Comparison of ENCODE assay signal across 8 mouse cellular contexts in the genomic region with DNA sequence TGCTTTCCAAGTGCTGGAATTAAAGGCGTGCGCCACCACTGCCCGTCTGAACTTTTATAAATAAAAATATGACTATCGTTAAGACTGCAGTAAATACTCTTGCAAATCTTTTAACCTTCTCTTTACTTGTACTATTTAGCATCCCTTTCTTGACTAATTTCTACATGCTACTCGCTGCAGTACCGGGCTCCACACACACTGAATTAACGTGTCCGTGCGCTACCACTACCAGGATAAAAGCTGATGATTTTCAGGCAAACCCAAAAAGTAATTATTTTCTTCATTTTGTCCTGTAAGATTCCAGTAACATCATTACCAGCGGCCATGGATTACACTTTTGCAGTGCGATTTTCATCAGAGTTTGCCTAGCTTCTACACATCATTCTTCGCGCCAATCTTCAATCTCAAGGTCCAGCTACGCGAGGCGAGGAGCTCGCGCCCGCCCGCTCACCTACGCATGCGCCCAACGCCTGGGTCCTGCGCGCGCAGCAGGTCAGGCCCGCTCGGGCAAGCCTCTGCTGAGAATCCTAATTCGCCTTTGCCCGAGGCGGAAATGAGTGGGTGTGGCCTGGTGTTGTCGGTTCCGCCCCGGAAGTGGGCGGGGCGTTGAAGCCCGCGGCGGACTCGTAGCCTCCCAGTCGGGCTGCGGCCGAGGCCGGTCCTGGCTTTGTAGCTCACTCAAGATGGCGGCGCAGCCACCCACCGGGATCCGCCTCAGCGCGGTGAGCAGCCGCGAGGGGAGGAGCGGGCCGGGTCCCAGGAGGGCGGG. TPM values are rescaled to one million over a fixed set of nuclear protein-coding genes. Genes with fewer than 3 reads are reported as not detected.
A peak's percentile ranks its signal among the peaks of the same experiment; 100 is the strongest.
DNase-seq lines count a peak whose midpoint lies in the region; ATAC-seq and TF ChIP-seq lines count a peak whose summit lies in the region.

Gene Morc3 (plus strand): TSS at position 495 of the 769 bp plus-strand sequence.

- H3K9ac ChIP-seq in kidney, embryonic 14.5 days (ENCODE audit: low read depth, low read length), result peak within 1 kb of the TSS; percentile 92
- H3K9ac ChIP-seq in limb, embryonic 15.5 days, result peak within 1 kb of the TSS; percentile 98

- H3K4me1 ChIP-seq in bone marrow macrophage, adult 2 months (ENCODE audit: control insufficient read depth, insufficient read depth, low read length), result peaks cover 24% of the 10 kb centered on the region
- H3K4me1 ChIP-seq in embryonic fibroblast, embryonic 13.5 days (ENCODE audit: control insufficient read depth, insufficient read depth, low read length), result peaks cover 2% of the 10 kb centered on the region; the same call in 1 of the 2 replicates
- H3K4me1 ChIP-seq in kidney, embryonic 14.5 days (ENCODE audit: control insufficient read depth, insufficient read depth, low read length), result peaks cover 5% of the 10 kb centered on the region
- peaks cover 13% of the 10 kb centered on the region for H3K4me1 ChIP-seq in limb, embryonic 15.5 days

- 12% methylated on average over 54 of the region's 55 CpGs for WGBS in kidney, embryonic 14.5 days
- WGBS in limb, embryonic 15.5 days, result 11% methylated on average over 55 of the region's 55 CpGs

- peak within 1 kb of the TSS; percentile 93 for H3K27ac ChIP-seq in bone marrow macrophage, adult 2 months (ENCODE audit: insufficient read depth, low read depth, low read length)
- peak within 1 kb of the TSS; percentile 62 for H3K27ac ChIP-seq in embryonic fibroblast, embryonic 13.5 days (ENCODE audit: insufficient read depth, low read length)
- peak within 1 kb of the TSS; percentile 90 for H3K27ac ChIP-seq in kidney, embryonic 14.5 days (ENCODE audit: low read depth, low read length)
- peak within 1 kb of the TSS; percentile 96 for H3K27ac ChIP-seq in limb, embryonic 15.5 days

- no peaks in the 10 kb centered on the region for H3K27me3 ChIP-seq in kidney, embryonic 14.5 days (ENCODE audit: control insufficient read depth, insufficient read depth, low read length)
- H3K27me3 ChIP-seq in limb, embryonic 15.5 days, result no peaks in the 10 kb centered on the region

- no peak for TF ChIP-seq CTCF in bone marrow macrophage, adult 2 months (IDR thresholded peaks at IDR 0.05; ENCODE audit: low read depth, low read length)
- no peak for TF ChIP-seq CTCF in embryonic fibroblast, embryonic 13.5 days (IDR thresholded peaks at IDR 0.05; ENCODE audit: borderline replicate concordance, insufficient read depth, low read length)

- H3K4me3 ChIP-seq in bone marrow macrophage, adult 2 months (ENCODE audit: insufficient read depth, low read length), result peak within 1 kb of the TSS; percentile 92
- H3K4me3 ChIP-seq in embryonic fibroblast, embryonic 13.5 days (ENCODE audit: insufficient read depth, low read length), result peak within 1 kb of the TSS; percentile 96
- peak within 1 kb of the TSS; percentile 93 for H3K4me3 ChIP-seq in kidney, embryonic 14.5 days (ENCODE audit: low read length)
- peak within 1 kb of the TSS; percentile 92 for H3K4me3 ChIP-seq in limb, embryonic 15.5 days

- peak; percentile 100 for DNase-seq in A20 (ENCODE audit: low read depth, low spot score)
- DNase-seq in heart, adult 9 months (ENCODE audit: low spot score in 2 of 2), result peak; percentile 100
- peak; percentile 100 for DNase-seq in monocyte, adult 2 months (ENCODE audit: low read depth in 1 of 2, low spot score in 2 of 2)
- peak; percentile 100 for DNase-seq in spleen, postnatal 36 days (ENCODE audit: low spot score in 2 of 2)

- TF ChIP-seq POLR2A in bone marrow macrophage, adult 2 months (IDR thresholded peaks at IDR 0.05; ENCODE audit: borderline replicate concordance, low read depth, low read length), result no peak
- peak; percentile 91 for TF ChIP-seq POLR2A in embryonic fibroblast, embryonic 13.5 days (IDR thresholded peaks at IDR 0.05; ENCODE audit: low read depth, low read length)

- no peaks in the 10 kb centered on the region for H3K36me3 ChIP-seq in kidney, embryonic 14.5 days (ENCODE audit: control insufficient read depth, insufficient read depth, low read length)
- no peaks in the 10 kb centered on the region for H3K36me3 ChIP-seq in limb, embryonic 15.5 days

- H3K4me2 ChIP-seq in kidney, embryonic 14.5 days (replicated peaks; ENCODE audit: low read depth, low read length), result peak within 1 kb of the TSS; percentile 84
- peak within 1 kb of the TSS; percentile 69 for H3K4me2 ChIP-seq in limb, embryonic 15.5 days

- peaks cover 3% of the 10 kb centered on the region; the same call in 1 of the 2 replicates for H3K9me3 ChIP-seq in kidney, embryonic 14.5 days (ENCODE audit: control insufficient read depth, low read length)
- H3K9me3 ChIP-seq in limb, embryonic 15.5 days, result no peaks in the 10 kb centered on the region

- peak; percentile 95 for ATAC-seq in kidney, embryonic 14.5 days (ENCODE audit: low FRiP score, low TSS enrichment)
- ATAC-seq in limb, embryonic 15.5 days (ENCODE audit: insufficient number of reproducible peaks, low FRiP score, low TSS enrichment, low read depth), result peak; percentile 96

RNA-seq across cellular contexts. Expression of gene Morc3, which starts in this region (rescaled TPM):
- polyA plus RNA-seq in bone marrow macrophage, adult 2 months (2012; ENCODE audit: insufficient read depth, insufficient read length, missing spikeins), result 87.4 and 88.3 TPM in 2 replicates
- 38.8 and 41.2 TPM in 2 replicates for polyA plus RNA-seq in embryonic fibroblast, embryonic 13.5 days (2011; ENCODE audit: insufficient read length, low read depth, missing spikeins)
- polyA plus RNA-seq in kidney, embryonic 14.5 days (2014; fragmentation: Nextera tagmentation; extraction: Ambion mirVana), result 23.5 and 42.7 TPM in 2 replicates
- 28.2 and 31.6 TPM in 2 replicates for polyA plus RNA-seq in limb, embryonic 15.5 days (2015; fragmentation: Nextera tagmentation; extraction: Ambion mirVana)

Comparison
In these comparisons a context has a peak if more than half of its experiments do, and no peak if none do; other contexts are left out.
1. Peak in every context shown above with its lines: DNase-seq, ATAC-seq, H3K4me3 ChIP-seq and H3K27ac ChIP-seq.